Mouse (Mus musculus): ENCODE measurements around the gene Gata1.

DNA sequence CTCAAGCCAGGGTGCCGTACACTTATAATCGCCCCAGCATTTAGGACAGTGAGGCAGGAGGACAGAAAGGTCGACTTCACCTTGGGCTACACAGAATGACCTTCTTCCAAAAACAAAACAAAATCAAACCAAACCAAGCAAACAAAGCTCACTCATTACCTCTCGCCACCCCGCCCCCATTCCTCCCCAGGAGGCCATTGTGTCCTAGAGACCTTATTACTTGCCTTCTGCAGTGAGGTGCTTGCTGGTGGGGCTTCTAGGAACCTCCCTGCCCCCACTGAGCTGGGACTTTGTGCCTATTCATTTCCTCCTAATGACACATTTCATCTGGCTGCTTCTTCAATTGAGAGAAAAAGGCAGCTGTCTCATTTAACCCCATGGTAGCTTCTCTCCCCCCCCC, 30.7 kb upstream of the Gata1 start:
- TF ChIP-seq CTCF (IDR thresholded peaks at IDR 0.05; ENCODE audit: low read depth) (no peak), EP300 (IDR thresholded peaks at IDR 0.05; ENCODE audit: low read depth) (no peak)

All from liver, embryonic 14.5 days (tissue).